Mouse (Mus musculus): Measurements from ENCODE around the gene Sstr3.

DNA sequence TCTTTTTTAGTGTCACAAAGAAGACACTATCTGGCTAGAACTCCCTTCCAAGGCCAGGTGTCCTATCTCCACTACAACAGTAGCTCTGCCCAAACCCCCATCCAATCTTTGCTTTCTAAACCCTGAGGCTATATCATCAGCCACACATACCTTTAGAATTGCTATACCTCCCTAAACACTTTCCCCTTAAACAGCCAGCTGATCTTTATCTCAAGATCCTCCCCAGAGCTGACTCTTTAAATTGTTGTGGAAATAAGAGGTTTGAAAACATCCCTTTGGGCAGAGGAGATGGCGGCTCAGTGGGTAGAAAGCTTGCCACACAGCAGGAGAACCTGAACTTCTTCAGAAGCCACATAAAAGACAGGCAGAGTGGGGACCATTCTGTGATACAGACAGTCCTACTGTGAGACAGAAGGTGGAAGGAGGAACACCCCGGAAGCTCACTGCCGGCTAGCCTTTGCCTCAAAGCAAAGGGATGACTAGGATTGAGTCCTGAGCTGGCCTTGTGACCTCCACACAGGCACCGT is 31.9 kb upstream of the Sstr3 start:
- TF ChIP-seq GATA1 (IDR thresholded peaks at IDR 0.05; ENCODE audit: low read length) (no peak), TAL1 (IDR thresholded peaks at IDR 0.05; ENCODE audit: low read length) (no peak)
